Mouse (Mus musculus): Measurements from ENCODE around the gene Taar5. TPM values are rescaled to one million over a fixed set of nuclear protein-coding genes. Genes with fewer than 3 reads are reported as not detected.

Gene Taar5
- polyA plus RNA-seq, 1 experiment from 2014 or later = not detected

DNA sequence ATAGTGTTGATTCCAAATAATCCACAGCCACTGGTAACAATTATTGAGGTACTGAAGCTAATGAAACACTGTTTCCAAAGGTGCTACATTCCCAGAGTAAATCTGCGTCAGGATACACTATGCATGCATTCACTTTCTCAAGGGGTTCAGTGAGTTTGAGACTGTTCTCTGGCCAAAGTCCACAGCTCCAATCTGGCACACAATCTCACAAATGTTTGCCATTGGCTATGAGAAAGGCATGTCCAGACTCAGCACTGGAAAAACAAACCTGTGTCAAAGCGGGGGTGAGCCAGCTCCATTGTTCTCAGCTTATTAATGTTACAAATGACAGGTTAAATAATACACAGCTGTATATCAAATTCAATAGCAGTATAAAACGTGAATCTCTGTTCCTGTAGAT lies 11.4 kb upstream of the Taar5 start:
- Histone ChIP-seq H3K27me3 (ENCODE audit: control insufficient read depth, insufficient read depth, low read length) (no peaks in the 10 kb centered on the region), H3K36me3 (ENCODE audit: control insufficient read depth, insufficient read depth, low read length) (no peaks in the 10 kb centered on the region), H3K27ac (replicated peaks; ENCODE audit: low read depth, low read length) (no peak overlapping the region), H3K4me1 (ENCODE audit: control insufficient read depth, insufficient read depth, low read length) (no peaks in the 10 kb centered on the region), H3K9me3 (ENCODE audit: control insufficient read depth, low read length) (no peaks in the 10 kb centered on the region), H3K4me2 (ENCODE audit: low read depth, severe bottlenecking) (no peak overlapping the region), H3K4me3 (ENCODE audit: low read depth, low read length) (no peak overlapping the region), H3K9ac (ENCODE audit: low read length) (no peak overlapping the region)
- WGBS = 76% methylated on average over 3 of the region's 3 CpGs
- ATAC-seq (ENCODE audit: insufficient number of reproducible peaks, low FRiP score, low TSS enrichment, low read depth) (no peak), DNase-seq (ENCODE audit: low spot score) (no peak)

GRCm38 (mm10) chr10:23960444-23960915 lies 10.0 kb upstream of the Taar5 start, which contains the start of gene Taar4:
Gene Taar4, plus strand, starts transcription at chr10:23960494.
- ATAC-seq (ENCODE audit: insufficient number of reproducible peaks, low FRiP score, low TSS enrichment, low read depth) (no peak), DNase-seq (ENCODE audit: low spot score) (no peak)
- H3K4me2 ChIP-seq (ENCODE audit: low read depth, severe bottlenecking) = no peak within 1 kb of the TSS
- no peak within 1 kb of the TSS for H3K9ac ChIP-seq (ENCODE audit: low read length)
- H3K36me3 ChIP-seq (ENCODE audit: control insufficient read depth, insufficient read depth, low read length) = no peaks in the 10 kb centered on the region
- WGBS = 93% methylated on average over 13 of the region's 13 CpGs
- H3K4me3 ChIP-seq (ENCODE audit: low read depth, low read length) = no peak within 1 kb of the TSS
- no peaks in the 10 kb centered on the region for H3K4me1 ChIP-seq (ENCODE audit: control insufficient read depth, insufficient read depth, low read length)
- no peak within 1 kb of the TSS for H3K27ac ChIP-seq (replicated peaks; ENCODE audit: low read depth, low read length)
- no peaks in the 10 kb centered on the region for H3K9me3 ChIP-seq (ENCODE audit: control insufficient read depth, low read length)
- H3K27me3 ChIP-seq (ENCODE audit: control insufficient read depth, insufficient read depth, low read length) = no peaks in the 10 kb centered on the region

DNA sequence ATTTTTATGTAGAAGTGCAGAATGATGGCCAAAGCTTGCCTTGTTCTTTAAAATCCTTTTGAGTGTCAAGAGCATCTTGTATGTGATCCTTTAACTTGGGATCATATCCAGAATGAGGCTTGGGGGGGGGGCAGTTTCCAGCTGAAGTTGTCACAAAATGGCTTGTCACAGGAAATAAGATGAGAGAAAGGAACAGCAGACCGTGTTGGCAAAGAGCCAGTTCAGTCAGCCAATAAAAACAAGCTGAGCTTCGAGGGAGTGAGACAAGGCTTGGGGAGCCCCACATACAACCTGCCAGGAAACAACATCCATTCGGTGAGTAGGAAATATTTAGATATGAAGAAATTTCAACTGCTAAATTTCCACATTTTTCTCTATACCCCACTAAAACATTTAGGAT lies 7.1 kb upstream of the Taar5 start:
- no peak for DNase-seq (ENCODE audit: low spot score)
- no peak for ATAC-seq (ENCODE audit: insufficient number of reproducible peaks, low FRiP score, low TSS enrichment, low read depth)
- no peaks in the 10 kb centered on the region for H3K36me3 ChIP-seq (ENCODE audit: control insufficient read depth, insufficient read depth, low read length)
- no peaks in the 10 kb centered on the region for H3K27me3 ChIP-seq (ENCODE audit: control insufficient read depth, insufficient read depth, low read length)
- H3K4me2 ChIP-seq (ENCODE audit: low read depth, severe bottlenecking) = no peak overlapping the region
- no peak overlapping the region for H3K27ac ChIP-seq (replicated peaks; ENCODE audit: low read depth, low read length)
- no peak overlapping the region for H3K9ac ChIP-seq (ENCODE audit: low read length)
- no peaks in the 10 kb centered on the region for H3K4me1 ChIP-seq (ENCODE audit: control insufficient read depth, insufficient read depth, low read length)
- 70% methylated on average over 3 of the region's 3 CpGs for WGBS
- no peaks in the 10 kb centered on the region for H3K9me3 ChIP-seq (ENCODE audit: control insufficient read depth, low read length)
- no peak overlapping the region for H3K4me3 ChIP-seq (ENCODE audit: low read depth, low read length)

GRCm38 (mm10) chr10:23964921-23965610 lies 5.4 kb upstream of the Taar5 start:
- DNase-seq (ENCODE audit: low spot score) = no peak
- Histone ChIP-seq H3K9ac (ENCODE audit: low read length) (no peak overlapping the region), H3K27me3 (ENCODE audit: control insufficient read depth, insufficient read depth, low read length) (no peaks in the 10 kb centered on the region), H3K4me1 (ENCODE audit: control insufficient read depth, insufficient read depth, low read length) (no peaks in the 10 kb centered on the region), H3K9me3 (ENCODE audit: control insufficient read depth, low read length) (no peaks in the 10 kb centered on the region), H3K27ac (replicated peaks; ENCODE audit: low read depth, low read length) (no peak overlapping the region), H3K36me3 (ENCODE audit: control insufficient read depth, insufficient read depth, low read length) (no peaks in the 10 kb centered on the region), H3K4me3 (ENCODE audit: low read depth, low read length) (no peak overlapping the region), H3K4me2 (ENCODE audit: low read depth, severe bottlenecking) (no peak overlapping the region)
- 84% methylated on average over 6 of the region's 6 CpGs for WGBS
- ATAC-seq (ENCODE audit: insufficient number of reproducible peaks, low FRiP score, low TSS enrichment, low read depth) = no peak

- no peak overlapping the region for H3K4me2 ChIP-seq (ENCODE audit: low read depth, severe bottlenecking)
- H3K36me3 ChIP-seq (ENCODE audit: control insufficient read depth, insufficient read depth, low read length) = no peaks in the 10 kb centered on the region
- DNase-seq (ENCODE audit: low spot score) = no peak
- no peak overlapping the region for H3K27ac ChIP-seq (replicated peaks; ENCODE audit: low read depth, low read length)
- no peak overlapping the region for H3K4me3 ChIP-seq (ENCODE audit: low read depth, low read length)
- no peaks in the 10 kb centered on the region for H3K27me3 ChIP-seq (ENCODE audit: control insufficient read depth, insufficient read depth, low read length)
- no peak overlapping the region for H3K9ac ChIP-seq (ENCODE audit: low read length)
- no peaks in the 10 kb centered on the region for H3K4me1 ChIP-seq (ENCODE audit: control insufficient read depth, insufficient read depth, low read length)
- ATAC-seq (ENCODE audit: insufficient number of reproducible peaks, low FRiP score, low TSS enrichment, low read depth) = no peak
- H3K9me3 ChIP-seq (ENCODE audit: control insufficient read depth, low read length) = no peaks in the 10 kb centered on the region
- 84% methylated on average over 5 of the region's 5 CpGs for WGBS
These were observed 750 bp downstream of the Taar5 start for GRCm38 (mm10) chr10:23971256-23971655.

DNA sequence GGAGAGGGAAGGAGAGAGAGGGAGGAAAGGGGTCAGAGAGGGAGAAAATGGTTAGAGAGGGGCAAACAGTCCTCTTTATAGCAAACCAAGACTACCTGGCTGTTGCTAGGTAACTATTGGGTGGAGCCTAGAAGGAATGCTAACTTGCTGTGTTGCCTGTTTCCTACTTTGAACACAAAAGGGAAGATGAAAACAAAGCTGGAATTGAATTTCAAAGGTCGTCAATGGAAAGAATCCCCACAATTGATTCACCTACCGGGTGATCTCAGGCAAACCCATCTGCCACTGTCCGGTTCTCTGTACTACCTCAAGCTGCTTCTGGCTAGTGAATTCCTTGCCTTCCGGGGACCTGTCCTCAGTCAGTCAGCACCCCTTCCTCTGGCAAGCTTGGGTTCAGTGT lies 7.5 kb downstream of the Taar5 start:
- Histone ChIP-seq H3K36me3 (ENCODE audit: control insufficient read depth, insufficient read depth, low read length) (no peaks in the 10 kb centered on the region), H3K4me1 (ENCODE audit: control insufficient read depth, insufficient read depth, low read length) (no peaks in the 10 kb centered on the region), H3K4me2 (ENCODE audit: low read depth, severe bottlenecking) (no peak overlapping the region), H3K27ac (replicated peaks; ENCODE audit: low read depth, low read length) (no peak overlapping the region), H3K9ac (ENCODE audit: low read length) (no peak overlapping the region), H3K4me3 (ENCODE audit: low read depth, low read length) (no peak overlapping the region), H3K9me3 (ENCODE audit: control insufficient read depth, low read length) (no peaks in the 10 kb centered on the region), H3K27me3 (ENCODE audit: control insufficient read depth, insufficient read depth, low read length) (no peaks in the 10 kb centered on the region)
- 55% methylated on average over 4 of the region's 4 CpGs for WGBS
- DNase-seq (ENCODE audit: low spot score) (no peak), ATAC-seq (ENCODE audit: insufficient number of reproducible peaks, low FRiP score, low TSS enrichment, low read depth) (no peak)

DNA sequence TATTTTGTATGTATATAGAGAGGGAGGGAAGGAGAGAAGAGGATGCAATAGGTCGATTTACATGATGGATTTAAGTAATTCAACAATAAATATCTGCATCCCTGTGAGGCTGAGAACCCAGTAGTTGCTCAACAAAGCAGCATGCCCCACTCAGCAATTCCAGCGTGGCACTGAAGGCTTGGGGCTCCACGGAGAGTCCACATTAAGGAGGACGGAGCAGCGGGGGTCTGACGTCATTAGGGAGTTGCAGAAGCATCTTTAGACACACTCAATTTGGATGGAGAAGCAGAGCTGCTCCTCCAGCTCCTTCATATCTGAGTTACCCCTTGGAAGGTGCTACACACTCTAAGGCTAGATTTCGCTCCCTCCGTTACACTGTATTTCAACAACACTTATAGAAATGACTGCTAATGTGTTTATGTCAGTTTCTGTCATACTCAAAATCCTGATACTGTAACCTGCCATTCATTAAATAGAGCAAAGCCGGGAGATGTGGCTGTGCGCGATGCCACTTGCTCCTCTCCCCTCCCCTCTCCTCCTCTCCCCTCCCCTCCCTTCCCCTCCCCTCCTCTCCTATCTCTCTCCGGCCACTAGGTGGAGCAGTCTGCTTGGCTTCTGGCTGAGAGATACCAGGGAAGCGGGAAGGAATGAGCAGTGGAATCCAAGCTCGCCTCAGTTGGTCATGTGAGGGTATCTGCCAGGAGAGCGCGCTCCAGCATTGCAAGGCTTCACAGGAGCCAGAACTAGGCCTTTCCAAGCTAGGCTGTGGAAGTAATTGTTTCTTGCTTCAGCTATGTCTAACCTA lies 8.6 kb downstream of the Taar5 start:
- H3K9me3 ChIP-seq (ENCODE audit: control insufficient read depth, low read length) = no peaks in the 10 kb centered on the region
- peak; percentile 74 for DNase-seq (ENCODE audit: low spot score)
- H3K27ac ChIP-seq (replicated peaks; ENCODE audit: low read depth, low read length) = no peak overlapping the region
- WGBS = 47% methylated on average over 16 of the region's 16 CpGs
- H3K9ac ChIP-seq (ENCODE audit: low read length) = no peak overlapping the region
- H3K27me3 ChIP-seq (ENCODE audit: control insufficient read depth, insufficient read depth, low read length) = no peaks in the 10 kb centered on the region
- no peaks in the 10 kb centered on the region for H3K36me3 ChIP-seq (ENCODE audit: control insufficient read depth, insufficient read depth, low read length)
- ATAC-seq (ENCODE audit: insufficient number of reproducible peaks, low FRiP score, low TSS enrichment, low read depth) = no peak
- H3K4me1 ChIP-seq (ENCODE audit: control insufficient read depth, insufficient read depth, low read length) = no peaks in the 10 kb centered on the region
- H3K4me2 ChIP-seq (ENCODE audit: low read depth, severe bottlenecking) = no peak overlapping the region
- H3K4me3 ChIP-seq (ENCODE audit: low read depth, low read length) = no peak overlapping the region

DNA sequence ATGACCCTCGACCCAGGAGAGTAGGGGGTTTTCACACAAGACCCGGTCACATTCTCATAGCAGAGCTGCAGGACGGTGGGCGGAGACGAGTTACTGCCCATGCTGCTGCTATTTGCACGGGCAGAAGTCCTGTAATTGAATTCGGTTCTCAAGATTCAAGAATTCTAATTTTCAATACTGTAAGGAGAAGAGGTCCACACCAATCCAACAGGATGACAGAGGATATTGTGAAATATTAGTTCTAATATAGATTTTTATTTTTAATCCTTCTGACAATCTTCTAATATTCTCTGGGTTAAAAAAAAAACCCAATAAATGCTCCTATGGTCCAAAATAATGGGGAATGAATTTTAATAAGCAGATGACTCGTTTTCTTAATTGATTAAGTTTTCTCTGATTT lies 15.0 kb downstream of the Taar5 start, which contains the start of gene Taar6:
Gene Taar6 (minus strand): TSS at position 101 of the 400 bp plus-strand sequence.
- WGBS = 80% methylated on average over 8 of the region's 8 CpGs
- Histone ChIP-seq H3K4me3 (ENCODE audit: low read depth, low read length) (no peak within 1 kb of the TSS), H3K36me3 (ENCODE audit: control insufficient read depth, insufficient read depth, low read length) (no peaks in the 10 kb centered on the region), H3K4me2 (ENCODE audit: low read depth, severe bottlenecking) (no peak within 1 kb of the TSS), H3K9me3 (ENCODE audit: control insufficient read depth, low read length) (no peaks in the 10 kb centered on the region), H3K9ac (ENCODE audit: low read length) (no peak within 1 kb of the TSS), H3K27ac (replicated peaks; ENCODE audit: low read depth, low read length) (no peak within 1 kb of the TSS), H3K27me3 (ENCODE audit: control insufficient read depth, insufficient read depth, low read length) (no peaks in the 10 kb centered on the region), H3K4me1 (ENCODE audit: control insufficient read depth, insufficient read depth, low read length) (no peaks in the 10 kb centered on the region)
- no peak for ATAC-seq (ENCODE audit: insufficient number of reproducible peaks, low FRiP score, low TSS enrichment, low read depth)
- no peak for DNase-seq (ENCODE audit: low spot score)

Data from limb, embryonic 11.5 days (tissue).